Mouse (Mus musculus) kidney, postnatal 0 days (tissue): ENCODE measurements at regions not wholly inside any gene's neighbourhood (a gene's known extent, or its start where the extent isn't known, plus 50 kb on each side); places are given as distances from the start of the nearest gene placed in this dataset.

Experiments
- ATAC-seq: fragments of 200-750 bp; cut with Nextera tagmentation; replicated peaks from 2 replicates; pipeline ENCODE4 v1.8.0; 2017; ENCODE audit warnings: low read depth, moderate number of reproducible peaks, moderate TSS enrichment, moderate library complexity; ENCODE audit not compliant: low FRiP score
- DNase-seq: peaks from one replicate; pipeline ENCODE4 v3.0.0-alpha.2; 2016; ENCODE audit warnings: low spot score
- H3K27ac ChIP-seq: fragments of 300-500 bp; sonication (generic); 2 replicates; pipeline ENCODE4 v1.5.1; 2014; ENCODE audit warnings: mild to moderate bottlenecking
- H3K27me3 ChIP-seq: fragments of 300-500 bp; sonication (generic); 2 replicates; pipeline ENCODE4 v1.6.1; 2014; ENCODE audit warnings: low read length, mixed read lengths; ENCODE audit not compliant: insufficient read depth
- H3K36me3 ChIP-seq: fragments of 300-500 bp; sonication (generic); 2 replicates; pipeline ENCODE4 v1.6.1; 2014; ENCODE audit warnings: low read length, mixed read lengths; ENCODE audit not compliant: insufficient read depth
- H3K4me1 ChIP-seq: fragments of 300-500 bp; sonication (generic); replicated peaks from 2 replicates; pipeline ENCODE4 v1.6.1; 2014; ENCODE audit warnings: antibody characterized with exemption, low read length, mixed read lengths; ENCODE audit not compliant: insufficient read depth
- H3K4me2 ChIP-seq: fragments of 300-500 bp; sonication (generic); 2 replicates; pipeline ENCODE4 v1.6.1; 2014; ENCODE audit warnings: mild to moderate bottlenecking, low read length, moderate library complexity, mixed read lengths
- H3K4me3 ChIP-seq: fragments of 300-500 bp; sonication (generic); replicated peaks from 2 replicates; pipeline ENCODE4 v1.5.1; 2014; ENCODE audit warnings: low read depth, low read length
- H3K9ac ChIP-seq: fragments of 300-500 bp; sonication (generic); 2 replicates; pipeline ENCODE4 v1.6.1; 2014; ENCODE audit warnings: low read depth, low read length
- H3K9me3 ChIP-seq: fragments of 300-500 bp; sonication (generic); replicated peaks from 2 replicates; pipeline ENCODE4 v1.6.1; 2016; ENCODE audit warnings: low read length, inconsistent platforms, mixed read lengths
- CTCF ChIP-seq: IDR thresholded peaks from 2 replicates; pipeline ENCODE4 v1.5.1; 2016; ENCODE audit warnings: antibody characterized with exemption, low read depth, mild to moderate bottlenecking, moderate library complexity
- WGBS: fragments of 180-500 bp; shearing (Covaris S2); extraction: QIAGEN DNeasy Blood & Tissue Kit; methylation state at CpG from one replicate; pipeline ENCODE4 v1.1.7; 2014; 5-methylcytosine and 5-hydroxymethylcytosine counted together

- DNase-seq (no peak), ATAC-seq (no peak)
- Histone ChIP-seq H3K9ac (no peak overlapping the region), H3K36me3 (no peaks in the 10 kb centered on the region), H3K4me2 (no peak overlapping the region), H3K27me3 (no peaks in the 10 kb centered on the region), H3K4me3 (no peak overlapping the region), H3K4me1 (no peaks in the 10 kb centered on the region), H3K27ac (no peak overlapping the region), H3K9me3 (no peaks in the 10 kb centered on the region)
- no peak for TF ChIP-seq CTCF
- WGBS: 72% methylated on average over 5 of the region's 5 CpGs
These were observed 535.5 kb upstream of the Impad1 start for GRCm38 (mm10) chr4:5328497-5329194.

GRCm38 (mm10) chr4:5327171-5327661 is 534.1 kb upstream of the Impad1 start:
- Histone ChIP-seq H3K27me3 (no peaks in the 10 kb centered on the region), H3K27ac (no peak overlapping the region), H3K4me3 (no peak overlapping the region), H3K4me2 (no peak overlapping the region), H3K36me3 (no peaks in the 10 kb centered on the region), H3K4me1 (no peaks in the 10 kb centered on the region), H3K9me3 (no peaks in the 10 kb centered on the region), H3K9ac (no peak overlapping the region)
- DNase-seq (peak; percentile 69), ATAC-seq (no peak)
- 35% methylated on average over 2 of the region's 2 CpGs for WGBS
- no peak for TF ChIP-seq CTCF

GRCm38 (mm10) chr4:5301461-5301860 is 508.3 kb upstream of the Impad1 start:
- no peak for DNase-seq
- no peak overlapping the region for H3K9ac ChIP-seq
- 72% methylated on average over 3 of the region's 3 CpGs for WGBS

GRCm38 (mm10) chr4:5301017-5301416 is 507.9 kb upstream of the Impad1 start:
- no peak for ATAC-seq

More at GRCm38 (mm10) chr4:5301461-5301860, 508.3 kb upstream of the Impad1 start:
- Histone ChIP-seq H3K27ac (no peak overlapping the region), H3K36me3 (no peaks in the 10 kb centered on the region), H3K4me3 (no peak overlapping the region), H3K27me3 (no peaks in the 10 kb centered on the region), H3K4me2 (no peak overlapping the region), H3K4me1 (no peaks in the 10 kb centered on the region), H3K9me3 (no peaks in the 10 kb centered on the region)
- ATAC-seq: no peak
- TF ChIP-seq CTCF: no peak

GRCm38 (mm10) chr4:5299208-5299607 is 506.1 kb upstream of the Impad1 start:
- Histone ChIP-seq H3K4me3 (no peak overlapping the region), H3K27ac (no peak overlapping the region), H3K36me3 (no peaks in the 10 kb centered on the region), H3K4me1 (no peaks in the 10 kb centered on the region), H3K9ac (no peak overlapping the region), H3K4me2 (no peak overlapping the region), H3K9me3 (no peaks in the 10 kb centered on the region), H3K27me3 (no peaks in the 10 kb centered on the region)
- DNase-seq (no peak), ATAC-seq (no peak)
- no peak for TF ChIP-seq CTCF
- 73% methylated on average over 2 of the region's 2 CpGs for WGBS

More at GRCm38 (mm10) chr4:5301017-5301416, 507.9 kb upstream of the Impad1 start:
- no peaks in the 10 kb centered on the region for H3K4me1 ChIP-seq
- H3K27me3 ChIP-seq: no peaks in the 10 kb centered on the region
- TF ChIP-seq CTCF: no peak
- no peak overlapping the region for H3K9ac ChIP-seq
- 97% methylated on average over 1 of the region's 1 CpGs for WGBS
- DNase-seq: no peak
- H3K4me3 ChIP-seq: no peak overlapping the region
- no peaks in the 10 kb centered on the region for H3K9me3 ChIP-seq
- no peak overlapping the region for H3K27ac ChIP-seq
- no peak overlapping the region for H3K4me2 ChIP-seq
- no peaks in the 10 kb centered on the region for H3K36me3 ChIP-seq

- H3K27me3 ChIP-seq: no peaks in the 10 kb centered on the region
- H3K27ac ChIP-seq: no peak overlapping the region
- TF ChIP-seq CTCF: peak; percentile 14; the same call in 1 of the 2 replicates
- WGBS: 100% methylated on average over 1 of the region's 1 CpGs
- H3K4me1 ChIP-seq: no peaks in the 10 kb centered on the region
- no peak overlapping the region for H3K9ac ChIP-seq
- DNase-seq (no peak), ATAC-seq (no peak)
- no peaks in the 10 kb centered on the region for H3K36me3 ChIP-seq
- H3K4me3 ChIP-seq: no peak overlapping the region
- no peak overlapping the region for H3K4me2 ChIP-seq
- no peaks in the 10 kb centered on the region for H3K9me3 ChIP-seq
These were observed 500.9 kb upstream of the Impad1 start for GRCm38 (mm10) chr4:5294030-5294429.
